ENCODE assay signal across 12 mouse cellular contexts in genomic region chr17:66326552-66327045, GRCm38 (mm10).
DNase-seq lines count a peak whose midpoint lies in the region; ATAC-seq and TF ChIP-seq lines count a peak whose summit lies in the region.
"Had no signal": no experiment of that assay in that cellular context is flagged by ENCODE, and none has a peak within 500 bp of the region (broad histone marks: within the 10 kb centered on the region; RNA-seq: fewer than 3 reads in every experiment).

No protein-coding gene starts in this region.

- DNase-seq in hindbrain, embryonic 14.5 days (ENCODE audit: low spot score) = no peak
- DNase-seq in midbrain, embryonic 14.5 days = no peak
- no peak for DNase-seq in Patski (ENCODE audit: low read depth, low spot score)
- DNase-seq in layer of hippocampus, postnatal 36 days = no peak
- DNase-seq: adrenal gland, adult 2 months; gastrocnemius, postnatal 36 days; left cerebral cortex, postnatal 4 days; lung, postnatal 10 days had no signal

- no peaks in the 10 kb centered on the region for H3K36me3 ChIP-seq in hindbrain, embryonic 14.5 days (replicated peaks; ENCODE audit: control insufficient read depth, insufficient read depth)
- no peaks in the 10 kb centered on the region for H3K36me3 ChIP-seq in hindbrain, embryonic 16.5 days (ENCODE audit: control insufficient read depth, insufficient read depth, low read length)
- H3K36me3 ChIP-seq in midbrain, embryonic 13.5 days = no peaks in the 10 kb centered on the region
- H3K36me3 ChIP-seq in midbrain, embryonic 14.5 days (ENCODE audit: control insufficient read depth, insufficient read depth, low read length) = no peaks in the 10 kb centered on the region

- peak overlapping the region; percentile 83; the same call in 1 of the 2 replicates for H3K27ac ChIP-seq in hindbrain, embryonic 14.5 days
- H3K27ac ChIP-seq in hindbrain, embryonic 16.5 days (ENCODE audit: low read depth, low read length) = no peak overlapping the region
- 0 out of 2 replicates have a peak overlapping the region, but pooled peaks have one; percentile 81 for H3K27ac ChIP-seq in midbrain, embryonic 13.5 days
- no peak overlapping the region; the same call in 1 of the 2 replicates for H3K27ac ChIP-seq in midbrain, embryonic 14.5 days (replicated peaks; ENCODE audit: low read depth, low read length)
- peak overlapping the region; percentile 30 for H3K27ac ChIP-seq in cortical plate, adult 2 months (ENCODE audit: insufficient read depth, low read length)

- no peak overlapping the region for H3K9ac ChIP-seq in hindbrain, embryonic 14.5 days
- H3K9ac ChIP-seq in hindbrain, embryonic 16.5 days (ENCODE audit: low read depth, low read length) = no peak overlapping the region
- no peak overlapping the region for H3K9ac ChIP-seq in midbrain, embryonic 13.5 days (replicated peaks)
- H3K9ac ChIP-seq in midbrain, embryonic 14.5 days (replicated peaks; ENCODE audit: low read length) = no peak overlapping the region

- 92% methylated on average over 5 of the region's 5 CpGs for WGBS in hindbrain, embryonic 14.5 days
- 94% methylated on average over 5 of the region's 5 CpGs for WGBS in hindbrain, embryonic 16.5 days
- 87% methylated on average over 5 of the region's 5 CpGs for WGBS in midbrain, embryonic 13.5 days
- WGBS in midbrain, embryonic 14.5 days = 84% methylated on average over 5 of the region's 5 CpGs

- peaks cover 17% of the 10 kb centered on the region for H3K4me1 ChIP-seq in hindbrain, embryonic 14.5 days (replicated peaks; ENCODE audit: control insufficient read depth, insufficient read depth, low read length)
- H3K4me1 ChIP-seq in hindbrain, embryonic 16.5 days (ENCODE audit: control insufficient read depth, insufficient read depth, low read depth, low read length) = peaks cover 14% of the 10 kb centered on the region
- H3K4me1 ChIP-seq in midbrain, embryonic 13.5 days (replicated peaks) = peaks cover 21% of the 10 kb centered on the region
- H3K4me1 ChIP-seq in midbrain, embryonic 14.5 days (ENCODE audit: control insufficient read depth, insufficient read depth, low read length) = peaks cover 16% of the 10 kb centered on the region
- peaks cover 4% of the 10 kb centered on the region; the same call in 1 of the 2 replicates for H3K4me1 ChIP-seq in cortical plate, adult 2 months (ENCODE audit: control insufficient read depth, insufficient read depth, low read length)

- H3K27me3 ChIP-seq in hindbrain, embryonic 14.5 days (ENCODE audit: control insufficient read depth, insufficient read depth, low read length) = no peaks in the 10 kb centered on the region
- no peaks in the 10 kb centered on the region for H3K27me3 ChIP-seq in hindbrain, embryonic 16.5 days (replicated peaks; ENCODE audit: control insufficient read depth, insufficient read depth, low read length)
- H3K27me3 ChIP-seq in midbrain, embryonic 13.5 days = no peaks in the 10 kb centered on the region
- no peaks in the 10 kb centered on the region for H3K27me3 ChIP-seq in midbrain, embryonic 14.5 days (ENCODE audit: control insufficient read depth, insufficient read depth, low read length)
- H3K27me3 ChIP-seq in Patski = no peaks in the 10 kb centered on the region

- no peaks in the 10 kb centered on the region for H3K9me3 ChIP-seq in hindbrain, embryonic 14.5 days (ENCODE audit: control insufficient read depth, low read length)
- no peaks in the 10 kb centered on the region for H3K9me3 ChIP-seq in hindbrain, embryonic 16.5 days (ENCODE audit: control insufficient read depth, low read length)
- H3K9me3 ChIP-seq in midbrain, embryonic 13.5 days = peaks cover 3% of the 10 kb centered on the region; the same call in 1 of the 2 replicates
- H3K9me3 ChIP-seq in midbrain, embryonic 14.5 days (ENCODE audit: control insufficient read depth, low read length) = no peaks in the 10 kb centered on the region

- POLR2A ChIA-PET in Patski (lab: Charles Lee) = no interaction called here

- TF ChIP-seq POLR2A in cortical plate, adult 2 months (IDR thresholded peaks at IDR 0.05; ENCODE audit: extremely low read depth, insufficient read depth, low read length) = no peak

- peak; percentile 48 for TF ChIP-seq CTCF in Patski (IDR thresholded peaks at IDR 0.05)
- TF ChIP-seq CTCF in cortical plate, adult 2 months (IDR thresholded peaks at IDR 0.05; ENCODE audit: extremely low read depth, insufficient read depth, low read length) = peak; percentile 21; the same call in 1 of the 2 replicates

- no peak overlapping the region for H3K4me3 ChIP-seq in hindbrain, embryonic 14.5 days (replicated peaks; ENCODE audit: low read length)
- H3K4me3 ChIP-seq in hindbrain, embryonic 16.5 days (ENCODE audit: low read length) = no peak overlapping the region
- H3K4me3 ChIP-seq in midbrain, embryonic 13.5 days (replicated peaks) = no peak overlapping the region
- H3K4me3 ChIP-seq in midbrain, embryonic 14.5 days (replicated peaks; ENCODE audit: low read depth, low read length) = no peak overlapping the region
- no peak overlapping the region for H3K4me3 ChIP-seq in cortical plate, adult 2 months (ENCODE audit: insufficient read depth, low read length)

- in situ Hi-C loops in Patski (cut with MboI; ENCODE audit: low pct_unique_long_range_greater_than_20kb) = no loop called here

- no peak overlapping the region for H3K4me2 ChIP-seq in hindbrain, embryonic 14.5 days (replicated peaks)
- no peak overlapping the region for H3K4me2 ChIP-seq in hindbrain, embryonic 16.5 days (ENCODE audit: low read length)
- H3K4me2 ChIP-seq in midbrain, embryonic 13.5 days (replicated peaks) = no peak overlapping the region
- no peak overlapping the region for H3K4me2 ChIP-seq in midbrain, embryonic 14.5 days (ENCODE audit: low read length)

- CTCF ChIA-PET in Patski (lab: Charles Lee) = interaction anchor here (1.0 to 3.7 kb wide), 5 partner anchors 9 to 129 kb away, joined by 3 to 11 read pairs (median 4); no protein-coding TSS in a partner anchor

- no peak for ATAC-seq in hindbrain, embryonic 14.5 days (ENCODE audit: low FRiP score)
- no peak for ATAC-seq in hindbrain, embryonic 16.5 days
- peak; percentile 7; the same call in 1 of the 2 replicates for ATAC-seq in midbrain, embryonic 13.5 days
- no peak for ATAC-seq in midbrain, embryonic 14.5 days (ENCODE audit: low FRiP score, low TSS enrichment)
- ATAC-seq in Patski = no peak
- ATAC-seq: intestine, embryonic 16.5 days had no signal

Comparison
In these comparisons a context has a peak if more than half of its experiments do, and no peak if none do; other contexts are left out.
1. H3K27ac ChIP-seq: peak in hindbrain, embryonic 14.5 days (single experiment), midbrain, embryonic 13.5 days (single experiment) and cortical plate, adult 2 months (single experiment); none in hindbrain, embryonic 16.5 days (single experiment) and midbrain, embryonic 14.5 days (single experiment).